Mouse (Mus musculus) kidney, adult 10 weeks (tissue): Measurements from ENCODE around the gene Nmi. TPM values are rescaled to one million over a fixed set of nuclear protein-coding genes. Genes with fewer than 3 reads are reported as not detected.

ENCODE experiments used
- polyA plus RNA-seq: library from polyadenylated mRNA; stranded (reverse); fragments of 350-450 nt; fragmentation: Illumina TruSeq; extraction: RNeasy Lipid Tissue Mini Kit (QIAGEN cat#74804); gene quantifications from one replicate; pipeline ENCODE4 v1.2.3, GENCODE M21; 2014; ENCODE audit warnings: low read depth, low replicate concordance

Gene Nmi
- polyA plus RNA-seq: 34.2 TPM

GRCm38 (mm10) chr2:51973410-51973968 lies at the start of gene Nmi:
TSS of gene Nmi (minus strand) at chr2:51973494.

DNA sequence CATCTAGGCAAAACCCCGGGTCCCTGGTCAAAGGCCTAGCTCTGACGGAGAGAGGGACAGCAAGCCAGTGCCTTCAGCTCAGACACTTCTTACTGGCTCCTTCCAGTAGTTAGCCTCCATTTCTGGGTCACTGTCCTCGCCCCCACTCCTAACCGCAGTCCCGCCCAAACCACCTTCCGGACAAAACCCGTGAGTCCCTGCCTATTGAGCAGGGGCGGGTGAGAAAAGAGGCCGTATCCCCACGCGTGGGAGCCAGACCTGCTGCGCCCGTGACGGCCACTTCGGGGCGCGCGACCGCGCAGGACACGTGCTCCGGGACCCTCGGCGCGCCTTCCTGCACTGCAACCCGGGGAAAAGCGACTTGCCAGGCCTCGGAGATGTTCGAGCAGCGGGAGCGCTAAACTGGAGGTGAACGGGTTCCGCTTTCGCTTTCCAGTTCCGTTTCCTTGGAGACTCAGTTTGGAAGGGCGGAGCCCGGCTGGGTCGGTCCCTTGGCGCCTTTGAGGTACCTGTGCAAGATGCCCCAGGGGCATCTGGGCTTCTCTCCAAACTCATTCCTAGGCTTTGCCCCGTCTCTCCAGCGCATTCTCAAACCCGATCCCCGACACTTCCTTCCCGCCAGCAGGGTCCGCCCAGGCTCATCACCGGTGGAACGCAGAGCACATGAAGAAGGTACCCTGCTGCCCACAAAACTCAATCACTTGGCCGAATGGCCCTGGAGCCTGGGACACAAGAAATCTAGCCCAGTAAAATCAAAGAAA lies 38.5 kb downstream of the Nmi start, which contains the start of gene Rbm43:
Rbm43 (minus strand) TSS at position 590 of the 761 bp plus-strand sequence.

Other genes starting within 250 kb of the Nmi start
- 21.8 TPM for gene Rbm43, start 38.3 kb downstream of the Nmi start, polyA plus RNA-seq
- gene Tnfaip6, start 64.5 kb upstream of the Nmi start, polyA plus RNA-seq: not detected
- 39.3 TPM for gene Rif1, start 99.3 kb upstream of the Nmi start, polyA plus RNA-seq